Mouse (Mus musculus) central nervous system, embryonic 18 days (tissue): Measurements from ENCODE around the gene Chn1. TPM values are rescaled to one million over a fixed set of nuclear protein-coding genes. Genes with fewer than 3 reads are reported as not detected.

ENCODE experiments used
- polyA plus RNA-seq: library from polyadenylated mRNA; depleted of rRNA; stranded (reverse); fragments of >200 nt; gene quantifications from 2 replicates; pipeline ENCODE4 v1.2.3, GENCODE M21; 2012; rRNA removed

Gene Chn1
- 192 and 199 TPM in 2 replicates for polyA plus RNA-seq

DNA sequence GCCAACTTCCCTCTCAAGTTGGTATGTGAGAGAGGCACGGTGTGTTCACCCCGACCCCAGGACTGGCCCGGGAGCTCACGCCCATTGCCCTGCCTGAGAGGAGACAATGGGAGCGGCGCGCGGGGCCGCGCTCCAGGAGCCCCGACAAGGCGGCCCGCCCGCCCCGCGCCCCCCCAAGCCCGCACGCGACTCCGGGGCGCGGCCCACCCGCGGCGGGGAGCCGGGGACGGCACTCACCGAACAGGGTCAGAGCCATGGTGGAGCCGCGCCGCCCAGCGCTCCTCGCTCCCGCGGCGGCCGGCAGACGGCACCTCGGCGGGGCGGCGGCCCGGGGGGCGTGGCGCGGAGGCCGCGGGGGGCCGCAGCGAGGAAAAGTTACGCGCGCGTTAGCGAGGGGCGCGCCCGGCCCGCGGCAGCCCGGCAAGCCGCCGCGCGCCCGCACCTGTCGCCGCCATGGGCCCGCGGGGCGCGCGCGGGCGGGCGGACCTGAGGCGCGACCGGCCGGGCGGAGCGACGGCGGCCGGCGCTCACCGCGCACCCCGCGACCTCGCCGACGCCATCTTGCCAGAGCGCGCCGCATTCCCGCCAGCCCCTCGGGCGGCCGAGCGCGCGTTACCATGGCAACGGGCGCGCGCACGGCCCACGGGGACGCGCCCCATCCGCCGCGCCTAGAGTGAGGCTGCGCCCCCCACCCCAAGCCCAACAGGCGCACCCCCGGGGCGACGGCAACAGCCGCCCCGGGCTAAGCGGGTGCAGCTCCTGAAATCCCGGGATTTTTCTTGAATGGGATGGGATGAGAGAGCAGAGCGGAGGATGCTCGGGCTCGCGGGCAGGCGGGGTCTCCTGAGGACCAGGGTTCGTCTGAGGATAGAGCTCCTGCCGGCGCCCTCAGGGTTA lies at the start of gene Chn1:
Gene Chn1 (minus strand): TSS at position 561 of the 897 bp plus-strand sequence.

DNA sequence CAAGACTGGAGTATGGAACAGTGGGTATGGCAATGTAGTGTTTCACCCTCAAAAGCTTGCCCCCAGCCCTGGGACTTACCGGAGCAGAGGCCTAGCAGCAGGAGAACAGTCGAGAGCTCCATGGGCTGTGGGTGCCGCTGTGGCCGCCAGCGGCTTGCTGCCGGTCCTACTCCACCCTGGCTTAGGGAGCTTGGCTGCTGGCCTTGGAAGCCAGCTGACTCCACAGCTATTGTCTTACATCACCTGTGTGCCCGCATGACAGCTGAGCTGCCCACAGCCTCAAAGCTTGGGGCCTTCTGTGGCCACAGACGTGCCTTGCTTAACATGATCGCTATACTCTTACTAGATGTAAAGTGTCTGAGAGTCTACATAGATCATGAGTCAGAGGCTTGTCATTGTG lies 195.0 kb downstream of the Chn1 start, which contains the start of gene Chrna1:
Gene Chrna1 (minus strand): TSS at position 173 of the 400 bp plus-strand sequence.

Other genes starting within 250 kb of the Chn1 start
- 2.0 and 2.3 TPM in 2 replicates for gene Wipf1, start 245.6 kb downstream of the Chn1 start, polyA plus RNA-seq
- gene Chrna1, start 195.0 kb downstream of the Chn1 start, polyA plus RNA-seq, result 0.04 and 0.31 TPM in 2 replicates
- 40.0 and 46.1 TPM in 2 replicates for gene Atf2, start 117.3 kb upstream of the Chn1 start, polyA plus RNA-seq
- gene Atp5g3, start 136.0 kb upstream of the Chn1 start, polyA plus RNA-seq, result 770 and 831 TPM in 2 replicates